Mouse (Mus musculus): ENCODE data around the gene Krt36. TPM values are rescaled to one million over a fixed set of nuclear protein-coding genes. Genes with fewer than 3 reads are reported as not detected.

Gene Krt36
- polyA plus RNA-seq, 1 experiment from 2014 or later: not detected

- H3K4me2 ChIP-seq (ENCODE audit: low read depth, low read length): no peak overlapping the region
- no peaks in the 10 kb centered on the region for H3K36me3 ChIP-seq (replicated peaks; ENCODE audit: insufficient read depth, low read length)
- H3K4me1 ChIP-seq (ENCODE audit: insufficient read depth): no peaks in the 10 kb centered on the region
- H3K27me3 ChIP-seq (ENCODE audit: insufficient read depth, low read length): no peaks in the 10 kb centered on the region
- DNase-seq (no peak), ATAC-seq (no peak)
- H3K9ac ChIP-seq (replicated peaks): no peak overlapping the region
- no peak for TF ChIP-seq CTCF (IDR thresholded peaks at IDR 0.05; ENCODE audit: low read depth)
- TF ChIP-seq EP300 (IDR thresholded peaks at IDR 0.05; ENCODE audit: low read depth): no peak
- H3K9me3 ChIP-seq (ENCODE audit: low read length): no peaks in the 10 kb centered on the region
- WGBS (ENCODE audit: insufficient replicate concordance): 70% methylated on average over 9 of the region's 9 CpGs
- no peak overlapping the region for H3K4me3 ChIP-seq (ENCODE audit: low read depth, low read length)
- no peak overlapping the region for H3K27ac ChIP-seq (ENCODE audit: low read depth)
Measured at GRCm38 (mm10) chr11:100097819-100098218, 7.6 kb downstream of the Krt36 start.

GRCm38 (mm10) chr11:100096141-100096540 lies 9.3 kb downstream of the Krt36 start, which contains the start of gene Krt35:
TSS of gene Krt35 (minus strand) at chr11:100096241.
- Histone ChIP-seq H3K4me1 (ENCODE audit: insufficient read depth) (no peaks in the 10 kb centered on the region), H3K27ac (ENCODE audit: low read depth) (no peak within 1 kb of the TSS), H3K4me3 (ENCODE audit: low read depth, low read length) (no peak within 1 kb of the TSS), H3K9me3 (ENCODE audit: low read length) (no peaks in the 10 kb centered on the region), H3K36me3 (replicated peaks; ENCODE audit: insufficient read depth, low read length) (no peaks in the 10 kb centered on the region), H3K4me2 (ENCODE audit: low read depth, low read length) (no peak within 1 kb of the TSS), H3K9ac (replicated peaks) (no peak within 1 kb of the TSS), H3K27me3 (ENCODE audit: insufficient read depth, low read length) (no peaks in the 10 kb centered on the region)
- ATAC-seq: no peak
- DNase-seq: no peak
- TF ChIP-seq EP300 (IDR thresholded peaks at IDR 0.05; ENCODE audit: low read depth) (no peak), CTCF (IDR thresholded peaks at IDR 0.05; ENCODE audit: low read depth) (no peak)
- WGBS (ENCODE audit: insufficient replicate concordance): 78% methylated on average over 9 of the region's 9 CpGs

DNA sequence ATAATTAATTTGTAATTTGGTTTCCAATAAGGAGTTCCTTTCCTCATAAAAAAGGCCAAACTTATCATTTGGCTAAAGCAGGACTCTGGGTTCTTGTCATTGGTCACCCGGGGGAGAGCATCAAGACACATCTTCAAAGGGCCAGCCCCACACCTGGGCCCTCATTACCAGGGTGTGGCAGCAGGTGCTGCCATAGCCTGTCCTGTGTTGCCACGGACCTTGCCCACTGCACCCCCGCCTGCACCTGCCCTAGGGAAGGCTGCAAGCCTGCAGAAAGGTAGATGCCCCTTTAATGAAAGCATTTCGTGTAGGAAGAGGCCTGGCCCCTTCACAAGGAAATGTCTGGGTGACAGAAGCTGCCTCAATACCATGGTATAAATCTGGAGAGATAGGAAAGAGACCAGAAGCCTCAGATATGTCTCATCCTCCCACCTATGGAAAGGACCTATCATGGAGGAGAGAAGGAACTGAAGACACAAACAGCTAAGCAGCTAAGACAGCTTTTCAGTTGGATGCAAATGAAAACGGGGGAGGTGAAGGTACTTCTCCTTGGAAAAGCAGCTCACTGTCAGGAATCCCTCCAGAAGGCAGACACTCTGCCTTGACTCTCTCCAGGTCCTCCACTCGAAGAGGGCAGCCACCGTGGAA lies 16.9 kb downstream of the Krt36 start:
- Histone ChIP-seq H3K9me3 (ENCODE audit: low read length) (0 out of 2 replicates have a peak, but pooled peaks cover 2% of the 10 kb centered on the region), H3K27ac (ENCODE audit: low read depth) (no peak overlapping the region), H3K9ac (replicated peaks) (no peak overlapping the region), H3K4me2 (ENCODE audit: low read depth, low read length) (no peak overlapping the region), H3K4me3 (ENCODE audit: low read depth, low read length) (no peak overlapping the region), H3K27me3 (ENCODE audit: insufficient read depth, low read length) (no peaks in the 10 kb centered on the region), H3K36me3 (replicated peaks; ENCODE audit: insufficient read depth, low read length) (no peaks in the 10 kb centered on the region), H3K4me1 (ENCODE audit: insufficient read depth) (no peaks in the 10 kb centered on the region)
- DNase-seq (no peak), ATAC-seq (no peak)
- WGBS (ENCODE audit: insufficient replicate concordance): 52% methylated on average over 7 of the region's 7 CpGs
- TF ChIP-seq CTCF (IDR thresholded peaks at IDR 0.05; ENCODE audit: low read depth) (no peak), EP300 (IDR thresholded peaks at IDR 0.05; ENCODE audit: low read depth) (no peak)

GRCm38 (mm10) chr11:100087861-100088260 lies 17.6 kb downstream of the Krt36 start, which contains the start of gene Krt32:
TSS of gene Krt32 (minus strand) at chr11:100088226.
- DNase-seq: no peak
- Histone ChIP-seq H3K4me2 (ENCODE audit: low read depth, low read length) (no peak within 1 kb of the TSS), H3K9ac (replicated peaks) (no peak within 1 kb of the TSS), H3K36me3 (replicated peaks; ENCODE audit: insufficient read depth, low read length) (no peaks in the 10 kb centered on the region), H3K27me3 (ENCODE audit: insufficient read depth, low read length) (no peaks in the 10 kb centered on the region), H3K4me1 (ENCODE audit: insufficient read depth) (no peaks in the 10 kb centered on the region), H3K4me3 (ENCODE audit: low read depth, low read length) (no peak within 1 kb of the TSS), H3K27ac (ENCODE audit: low read depth) (no peak within 1 kb of the TSS), H3K9me3 (ENCODE audit: low read length) (0 out of 2 replicates have a peak, but pooled peaks cover 2% of the 10 kb centered on the region)
- ATAC-seq: no peak
- no peak for TF ChIP-seq EP300 (IDR thresholded peaks at IDR 0.05; ENCODE audit: low read depth)
- no peak for TF ChIP-seq CTCF (IDR thresholded peaks at IDR 0.05; ENCODE audit: low read depth)
- WGBS (ENCODE audit: insufficient replicate concordance): 85% methylated on average over 10 of the region's 10 CpGs

DNA sequence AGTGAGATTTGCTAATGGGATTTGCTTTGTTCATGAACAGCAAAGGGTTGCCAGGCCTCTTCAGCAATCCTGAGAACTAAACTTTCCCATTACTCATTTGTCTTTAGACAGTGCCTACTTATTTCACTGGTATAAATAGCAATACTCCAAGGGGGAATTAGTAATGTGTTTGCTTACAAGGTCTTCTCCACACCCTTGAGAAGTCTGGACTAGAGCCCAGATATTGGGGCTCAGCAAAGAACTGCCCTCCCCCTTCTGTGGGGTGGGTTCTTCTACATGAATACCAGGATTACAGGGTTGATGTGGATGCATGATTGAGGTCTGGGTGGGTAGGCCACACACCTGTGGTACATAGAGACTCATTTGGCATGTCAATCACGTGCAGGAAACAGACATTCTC lies 31.6 kb downstream of the Krt36 start:
- H3K9ac ChIP-seq (replicated peaks): no peak overlapping the region
- ATAC-seq (no peak), DNase-seq (no peak)
- H3K4me2 ChIP-seq (ENCODE audit: low read depth, low read length): no peak overlapping the region
- H3K36me3 ChIP-seq (replicated peaks; ENCODE audit: insufficient read depth, low read length): no peaks in the 10 kb centered on the region
- no peaks in the 10 kb centered on the region for H3K27me3 ChIP-seq (ENCODE audit: insufficient read depth, low read length)
- no peaks in the 10 kb centered on the region for H3K4me1 ChIP-seq (ENCODE audit: insufficient read depth)
- no peaks in the 10 kb centered on the region for H3K9me3 ChIP-seq (ENCODE audit: low read length)
- no peak overlapping the region for H3K4me3 ChIP-seq (ENCODE audit: low read depth, low read length)
- 52% methylated on average over 1 of the region's 1 CpGs for WGBS (ENCODE audit: insufficient replicate concordance)
- no peak overlapping the region for H3K27ac ChIP-seq (ENCODE audit: low read depth)
- TF ChIP-seq CTCF (IDR thresholded peaks at IDR 0.05; ENCODE audit: low read depth): no peak
- TF ChIP-seq EP300 (IDR thresholded peaks at IDR 0.05; ENCODE audit: low read depth): no peak

- H3K9me3 ChIP-seq (ENCODE audit: low read length): no peaks in the 10 kb centered on the region
- no peak overlapping the region for H3K27ac ChIP-seq (ENCODE audit: low read depth)
- H3K9ac ChIP-seq (replicated peaks): no peak overlapping the region
- DNase-seq (no peak), ATAC-seq (no peak)
- WGBS (ENCODE audit: insufficient replicate concordance): 71% methylated on average over 17 of the region's 17 CpGs
- TF ChIP-seq CTCF (IDR thresholded peaks at IDR 0.05; ENCODE audit: low read depth) (no peak), EP300 (IDR thresholded peaks at IDR 0.05; ENCODE audit: low read depth) (no peak)
- H3K4me1 ChIP-seq (ENCODE audit: insufficient read depth): no peaks in the 10 kb centered on the region
- H3K27me3 ChIP-seq (ENCODE audit: insufficient read depth, low read length): no peaks in the 10 kb centered on the region
- no peaks in the 10 kb centered on the region for H3K36me3 ChIP-seq (replicated peaks; ENCODE audit: insufficient read depth, low read length)
- H3K4me3 ChIP-seq (ENCODE audit: low read depth, low read length): no peak overlapping the region
- H3K4me2 ChIP-seq (ENCODE audit: low read depth, low read length): no peak overlapping the region
Measured at GRCm38 (mm10) chr11:100067293-100068036, 38.0 kb downstream of the Krt36 start.

All from liver, postnatal 0 days (tissue).